Mouse (Mus musculus): ENCODE measurements around the gene 1600015I10Rik. TPM values are rescaled to one million over a fixed set of nuclear protein-coding genes. Genes with fewer than 3 reads are reported as not detected.

1600015I10Rik gene
- polyA plus RNA-seq, 1 experiment = not detected

DNA sequence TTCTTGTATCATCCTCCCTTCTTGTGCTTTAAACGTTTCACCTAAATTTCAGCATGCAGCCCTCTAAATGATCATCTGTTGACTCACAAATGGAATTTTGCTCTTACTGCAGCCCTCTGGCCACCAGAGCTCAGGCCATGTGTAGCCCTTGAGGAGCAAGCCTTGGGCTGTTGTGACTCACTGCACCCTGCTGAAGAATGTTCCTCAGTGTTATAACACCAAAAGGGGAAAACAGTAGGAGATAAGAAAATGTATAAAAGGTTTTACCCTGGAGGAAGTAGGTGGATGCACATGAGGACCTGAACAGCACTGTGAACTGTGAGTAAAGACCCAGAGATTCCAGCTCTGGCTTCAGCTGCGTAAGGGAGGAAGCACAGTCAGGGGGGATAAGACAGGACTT lies 45.0 kb downstream of the 1600015I10Rik start, which contains the start of gene Doxl2:
TSS of gene Doxl2 (plus strand) at position 301 of the 400 bp plus-strand sequence.
- Histone ChIP-seq H3K27me3 (ENCODE audit: control insufficient read depth, insufficient read depth, low read length, poor library complexity, severe bottlenecking) (no peaks in the 10 kb centered on the region; the same call in 1 of the 2 replicates), H3K4me1 (ENCODE audit: control insufficient read depth, insufficient read depth, low read length) (no peaks in the 10 kb centered on the region), H3K9me3 (replicated peaks; ENCODE audit: control insufficient read depth, insufficient read depth, low read length, poor library complexity, severe bottlenecking) (no peaks in the 10 kb centered on the region), H3K4me3 (ENCODE audit: low read depth, low read length) (no peak within 1 kb of the TSS), H3K9ac (ENCODE audit: low read depth, poor library complexity, severe bottlenecking) (no peak within 1 kb of the TSS), H3K36me3 (ENCODE audit: control insufficient read depth, insufficient read depth, low read length, poor library complexity, severe bottlenecking) (no peaks in the 10 kb centered on the region), H3K27ac (ENCODE audit: insufficient read depth, low read length) (no peak within 1 kb of the TSS)
- no peak for TF ChIP-seq CTCF (IDR thresholded peaks at IDR 0.05; ENCODE audit: low read depth, low read length)
- TF ChIP-seq EP300 (IDR thresholded peaks at IDR 0.05; ENCODE audit: insufficient read depth, low read depth, low read length) = no peak
- no peak for TF ChIP-seq POLR2A (IDR thresholded peaks at IDR 0.05; ENCODE audit: insufficient read depth, low read length)

DNA sequence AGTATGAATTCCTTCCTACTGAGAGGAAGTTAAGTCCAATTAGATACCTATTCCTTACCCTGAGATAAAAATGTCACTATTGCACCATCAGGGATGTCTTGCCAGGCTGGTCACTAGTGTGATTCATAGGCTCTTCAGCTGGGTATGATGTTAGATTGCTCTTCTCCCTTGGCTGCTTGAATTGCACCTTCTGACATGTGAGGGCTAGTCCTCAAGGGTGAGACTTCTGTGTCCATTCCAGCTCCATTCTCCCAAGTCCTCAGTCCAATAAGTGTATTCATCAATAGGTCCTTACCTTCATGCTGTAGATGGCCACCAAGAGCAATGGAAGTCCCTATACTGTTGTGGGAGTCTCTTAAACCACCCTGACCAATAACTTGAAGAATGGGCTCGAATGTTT lies 49.9 kb downstream of the 1600015I10Rik start:
- no peaks in the 10 kb centered on the region for H3K4me1 ChIP-seq (ENCODE audit: control insufficient read depth, insufficient read depth, low read length)
- H3K9ac ChIP-seq (ENCODE audit: low read depth, poor library complexity, severe bottlenecking) = no peak overlapping the region
- H3K27ac ChIP-seq (ENCODE audit: insufficient read depth, low read length) = no peak overlapping the region
- TF ChIP-seq POLR2A (IDR thresholded peaks at IDR 0.05; ENCODE audit: insufficient read depth, low read length) (no peak), CTCF (IDR thresholded peaks at IDR 0.05; ENCODE audit: low read depth, low read length) (no peak), EP300 (IDR thresholded peaks at IDR 0.05; ENCODE audit: insufficient read depth, low read depth, low read length) (no peak)
- no peak overlapping the region for H3K4me3 ChIP-seq (ENCODE audit: low read depth, low read length)
- H3K27me3 ChIP-seq (ENCODE audit: control insufficient read depth, insufficient read depth, low read length, poor library complexity, severe bottlenecking) = no peaks in the 10 kb centered on the region
- H3K9me3 ChIP-seq (replicated peaks; ENCODE audit: control insufficient read depth, insufficient read depth, low read length, poor library complexity, severe bottlenecking) = no peaks in the 10 kb centered on the region
- no peaks in the 10 kb centered on the region for H3K36me3 ChIP-seq (ENCODE audit: control insufficient read depth, insufficient read depth, low read length, poor library complexity, severe bottlenecking)

DNA sequence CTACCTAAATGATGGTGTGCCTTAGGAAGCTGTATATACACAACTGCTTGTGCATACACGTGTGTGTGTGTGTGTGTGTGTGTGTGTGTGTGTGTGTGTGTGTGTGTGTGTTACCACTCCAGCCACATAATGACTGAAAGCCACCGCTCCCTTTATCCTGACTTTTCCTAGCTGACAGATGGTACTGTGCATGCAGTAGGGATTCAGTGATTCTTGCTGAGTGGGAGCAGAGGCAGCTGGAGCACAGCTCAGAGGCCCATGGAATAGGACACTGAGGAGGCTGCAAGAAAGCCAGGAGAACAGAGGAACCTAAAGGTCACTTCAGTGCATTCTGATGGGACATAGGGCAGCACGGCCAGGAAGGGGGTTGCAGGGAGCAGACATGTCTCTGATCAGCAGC lies 52.6 kb downstream of the 1600015I10Rik start:
- no peak for TF ChIP-seq POLR2A (IDR thresholded peaks at IDR 0.05; ENCODE audit: insufficient read depth, low read length)
- TF ChIP-seq EP300 (IDR thresholded peaks at IDR 0.05; ENCODE audit: insufficient read depth, low read depth, low read length) = no peak
- no peak for TF ChIP-seq CTCF (IDR thresholded peaks at IDR 0.05; ENCODE audit: low read depth, low read length)
- no peak overlapping the region for H3K9ac ChIP-seq (ENCODE audit: low read depth, poor library complexity, severe bottlenecking)

More for the DNA sequence above, 52.6 kb downstream of the 1600015I10Rik start:
- no peak overlapping the region for H3K27ac ChIP-seq (ENCODE audit: insufficient read depth, low read length)
- H3K27me3 ChIP-seq (ENCODE audit: control insufficient read depth, insufficient read depth, low read length, poor library complexity, severe bottlenecking) = no peaks in the 10 kb centered on the region
- no peaks in the 10 kb centered on the region for H3K9me3 ChIP-seq (replicated peaks; ENCODE audit: control insufficient read depth, insufficient read depth, low read length, poor library complexity, severe bottlenecking)
- no peaks in the 10 kb centered on the region for H3K4me1 ChIP-seq (ENCODE audit: control insufficient read depth, insufficient read depth, low read length)
- H3K36me3 ChIP-seq (ENCODE audit: control insufficient read depth, insufficient read depth, low read length, poor library complexity, severe bottlenecking) = no peaks in the 10 kb centered on the region
- H3K4me3 ChIP-seq (ENCODE audit: low read depth, low read length) = no peak overlapping the region

Other genes with a start within 250 kb of the 1600015I10Rik start
- gene Gimap4, start 245.3 kb upstream of the 1600015I10Rik start, polyA plus RNA-seq (2011; ENCODE audit: insufficient read depth, insufficient read length, low read depth, missing spikeins) = not detected in 2 replicates
- not detected in 2 replicates for gene Gimap6, start 221.7 kb upstream of the 1600015I10Rik start, polyA plus RNA-seq (2011; ENCODE audit: insufficient read depth, insufficient read length, low read depth, missing spikeins)
- not detected in 2 replicates for gene Gm28053, start 211.3 kb upstream of the 1600015I10Rik start, polyA plus RNA-seq (2011; ENCODE audit: insufficient read depth, insufficient read length, low read depth, missing spikeins)
- not detected in 2 replicates for gene Gimap7, start 211.3 kb upstream of the 1600015I10Rik start, polyA plus RNA-seq (2011; ENCODE audit: insufficient read depth, insufficient read length, low read depth, missing spikeins)
- not detected in 2 replicates for gene Gimap1, start 190.8 kb upstream of the 1600015I10Rik start, polyA plus RNA-seq (2011; ENCODE audit: insufficient read depth, insufficient read length, low read depth, missing spikeins)
- gene Gimap5, start 183.7 kb upstream of the 1600015I10Rik start, polyA plus RNA-seq (2011; ENCODE audit: insufficient read depth, insufficient read length, low read depth, missing spikeins) = not detected in 2 replicates
- gene Gimap3, start 159.0 kb upstream of the 1600015I10Rik start, polyA plus RNA-seq (2011; ENCODE audit: insufficient read depth, insufficient read length, low read depth, missing spikeins) = not detected in 2 replicates
- gene Tmem176a, start 89.0 kb upstream of the 1600015I10Rik start, polyA plus RNA-seq (2011; ENCODE audit: insufficient read depth, insufficient read length, low read depth, missing spikeins) = 13.5 and 15.5 TPM in 2 replicates
- gene Tmem176b, start 88.4 kb upstream of the 1600015I10Rik start, polyA plus RNA-seq (2011; ENCODE audit: insufficient read depth, insufficient read length, low read depth, missing spikeins) = 7.1 and 7.2 TPM in 2 replicates
- 0.24 and 0.30 TPM in 2 replicates for gene Aoc1, start 57.0 kb upstream of the 1600015I10Rik start, polyA plus RNA-seq (2011; ENCODE audit: insufficient read depth, insufficient read length, low read depth, missing spikeins)
- not detected in 2 replicates for gene Doxl2, start 45.1 kb downstream of the 1600015I10Rik start, polyA plus RNA-seq (2011; ENCODE audit: insufficient read depth, insufficient read length, low read depth, missing spikeins)
- not detected in 2 replicates for gene Svs1, start 57.0 kb downstream of the 1600015I10Rik start, polyA plus RNA-seq (2011; ENCODE audit: insufficient read depth, insufficient read length, low read depth, missing spikeins)
- gene Gpnmb, start 106.7 kb downstream of the 1600015I10Rik start, polyA plus RNA-seq (2011; ENCODE audit: insufficient read depth, insufficient read length, low read depth, missing spikeins) = 2.5 and 2.7 TPM in 2 replicates
- gene Malsu1, start 143.9 kb downstream of the 1600015I10Rik start, polyA plus RNA-seq (2011; ENCODE audit: insufficient read depth, insufficient read length, low read depth, missing spikeins) = 26.8 and 37.2 TPM in 2 replicates

All from ES-Bruce4 (cell line).